Mouse (Mus musculus): ENCODE measurements around the gene Syna. TPM values are rescaled to one million over a fixed set of nuclear protein-coding genes. Genes with fewer than 3 reads are reported as not detected.

The Syna gene
- total RNA-seq, 2 experiments from 2014 or later = not detected

GRCm38 (mm10) chr5:134539891-134540290 is 20.1 kb downstream of the Syna start:
- peak; percentile 82 for DNase-seq
- intact Hi-C loops (cut with DNase I) = loop anchor here (5.0 kb wide), 1 partner anchor 48 kb away; no protein-coding TSS in a partner anchor

- DNase-seq = no peak
- intact Hi-C loops (cut with DNase I) = no loop called here
These were observed 23.9 kb downstream of the Syna start for GRCm38 (mm10) chr5:134536036-134536435.

GRCm38 (mm10) chr5:134532417-134532816 is 27.6 kb downstream of the Syna start:
- intact Hi-C loops (cut with DNase I) = no loop called here
- DNase-seq = no peak

- intact Hi-C loops (cut with DNase I) = no loop called here
- peak; percentile 71 for DNase-seq
These were observed 28.4 kb downstream of the Syna start for GRCm38 (mm10) chr5:134531585-134531984.

GRCm38 (mm10) chr5:134530830-134531229 is 29.1 kb downstream of the Syna start:
- intact Hi-C loops (cut with DNase I) = no loop called here
- peak; percentile 98 for DNase-seq

- no peak for DNase-seq
- intact Hi-C loops (cut with DNase I) = no loop called here
These were observed 31.5 kb downstream of the Syna start for GRCm38 (mm10) chr5:134528488-134528887.

- intact Hi-C loops (cut with DNase I) = no loop called here
- DNase-seq = peak; percentile 51
These were observed 33.8 kb downstream of the Syna start for GRCm38 (mm10) chr5:134525971-134526711.

GRCm38 (mm10) chr5:134523728-134524127 is 36.2 kb downstream of the Syna start:
- DNase-seq = no peak
- intact Hi-C loops (cut with DNase I) = no loop called here

GRCm38 (mm10) chr5:134522524-134522923 is 37.4 kb downstream of the Syna start:
- no peak for DNase-seq
- intact Hi-C loops (cut with DNase I) = no loop called here

GRCm38 (mm10) chr5:134521806-134522205 is 38.2 kb downstream of the Syna start:
- DNase-seq = no peak
- intact Hi-C loops (cut with DNase I) = no loop called here

- intact Hi-C loops (cut with DNase I) = no loop called here
- no peak for DNase-seq
These were observed 38.8 kb downstream of the Syna start for GRCm38 (mm10) chr5:134521131-134521530.

- intact Hi-C loops (cut with DNase I) = no loop called here
- DNase-seq = no peak
These were observed 39.9 kb downstream of the Syna start for GRCm38 (mm10) chr5:134520120-134520519.

- no peak for DNase-seq
- intact Hi-C loops (cut with DNase I) = no loop called here
These were observed 40.5 kb downstream of the Syna start for GRCm38 (mm10) chr5:134519471-134519870.

- peak; percentile 74 for DNase-seq
- intact Hi-C loops (cut with DNase I) = loop anchor here (5.0 kb wide), 1 partner anchor 35 kb away; no protein-coding TSS in a partner anchor
These were observed 47.9 kb downstream of the Syna start for GRCm38 (mm10) chr5:134512086-134512485.

GRCm38 (mm10) chr5:134510266-134510665 is 49.7 kb downstream of the Syna start:
- intact Hi-C loops (cut with DNase I) = loop anchor here (5.0 kb wide), 1 partner anchor 37 kb away; no protein-coding TSS in a partner anchor

GRCm38 (mm10) chr5:134508965-134509364 is 51.0 kb downstream of the Syna start:
- intact Hi-C loops (cut with DNase I) = no loop called here
- DNase-seq = no peak

More at GRCm38 (mm10) chr5:134510266-134510665, 49.7 kb downstream of the Syna start:
- DNase-seq = no peak

Small RNA genes lying within 50 kb of the gene (microRNA-seq; reads per million reads assigned to microRNA genes)
- not detected for gene Mir7228

Other genes starting within 250 kb of the Syna start
- gene Gtf2i, start 245.4 kb downstream of the Syna start, total RNA-seq (2021) = 100 to 1,000 TPM; 172 to 181 TPM
- 10 to 100 TPM; 67.6 to 81.6 TPM for gene Gtf2ird1, start 103.5 kb downstream of the Syna start, total RNA-seq (2021)
- 100 to 1,000 TPM; 172 to 179 TPM for gene Clip2, start 7.7 kb downstream of the Syna start, total RNA-seq (2021)
- gene Rfc2, start 21.2 kb upstream of the Syna start, total RNA-seq (2021) = 10 to 100 TPM; 81.7 to 92.8 TPM
- 1 to 10 TPM; 4.4 to 5.6 TPM for gene Lat2, start 54.9 kb upstream of the Syna start, total RNA-seq (2021)
- 100 to 1,000 TPM; 285 to 287 TPM for gene Eif4h, start 79.3 kb upstream of the Syna start, total RNA-seq (2021)
- 10 to 100 TPM; 68.6 to 74.2 TPM for gene Limk1, start 128.4 kb upstream of the Syna start, total RNA-seq (2021)
- gene Eln, start 187.2 kb upstream of the Syna start, total RNA-seq (2021) = 10 to 100 TPM; 44.9 to 47.6 TPM

Data from left cerebral cortex, postnatal 4 days (tissue).